Mouse (Mus musculus): ENCODE measurements around the gene Ttll2.
"Not testable (repeated sequence)": the region's sequence is repeated elsewhere in the genome, so short reads cannot be mapped to it uniquely, and the experiment has no call there.

GRCm38 (mm10) chr17:7326415-7326814, 26.1 kb downstream of the Ttll2 start:
- TF ChIP-seq CTCF (conservative IDR thresholded peaks at IDR 0.05; ENCODE audit: low read length); POU5F1 (IDR thresholded peaks at IDR 0.05; ENCODE audit: borderline replicate concordance, low read length); NANOG (IDR thresholded peaks at IDR 0.05; ENCODE audit: borderline replicate concordance, low read length): not testable (repeated sequence)

All from E14TG2a.4 (cell line).